Mouse (Mus musculus) megakaryocyte, adult 5-6 weeks (primary cell): Measurements from ENCODE around the gene Uba5. TPM values are rescaled to one million over a fixed set of nuclear protein-coding genes. Genes with fewer than 3 reads are reported as not detected.

ENCODE experiments used
- total RNA-seq, 2 experiments: library from RNA; stranded (forward) in 1 of 2; stranded (reverse) in 1 of 2; fragments of 153-499, 151-499 nt in 1 of 2; fragments of 221-1000, 200-1000 nt in 1 of 2; gene quantifications; 2 replicates each; pipeline versions ENCODE4 v1.2.3 to v1.2.4; 2015 to 2017

Gene Uba5
- total RNA-seq, 2 experiments from 2014 or later = 28.9 to 32.5 TPM

Other genes with a start within 250 kb of the Uba5 start
- gene Nphp3, start 60.6 kb downstream of the Uba5 start, total RNA-seq (2015) = 1.2 and 3.5 TPM in 2 replicates
- 1.7 and 2.4 TPM in 2 replicates for gene Nphp3, start 60.6 kb downstream of the Uba5 start, total RNA-seq (2017)
- not detected in 2 replicates for gene Gm28305, start 22.5 kb downstream of the Uba5 start, total RNA-seq (2015)
- gene Gm28305, start 22.5 kb downstream of the Uba5 start, total RNA-seq (2017) = not detected in 2 replicates
- 13.2 and 15.0 TPM in 2 replicates for gene Acad11, start 243 bp upstream of the Uba5 start, total RNA-seq (2015)
- gene Acad11, start 243 bp upstream of the Uba5 start, total RNA-seq (2017) = 9.4 and 13.1 TPM in 2 replicates
- 0.11 TPM in 1 of 2 replicates, not detected in the other for gene Ackr4, start 63.8 kb upstream of the Uba5 start, total RNA-seq (2015)
- 0.11 and 0.69 TPM in 2 replicates for gene Ackr4, start 63.8 kb upstream of the Uba5 start, total RNA-seq (2017)
- gene Dnajc13, start 199.8 kb upstream of the Uba5 start, total RNA-seq (2015) = 68.2 and 77.1 TPM in 2 replicates
- 45.7 and 50.0 TPM in 2 replicates for gene Dnajc13, start 199.8 kb upstream of the Uba5 start, total RNA-seq (2017)